Mouse (Mus musculus): ENCODE data around the gene Strbp. TPM values are rescaled to one million over a fixed set of nuclear protein-coding genes. Genes with fewer than 3 reads are reported as not detected.
A peak's percentile ranks its signal among the peaks of the same experiment; 100 is the strongest.

Gene Strbp
- polyA plus RNA-seq, 1 experiment from 2014 or later = 11.4 TPM

DNA sequence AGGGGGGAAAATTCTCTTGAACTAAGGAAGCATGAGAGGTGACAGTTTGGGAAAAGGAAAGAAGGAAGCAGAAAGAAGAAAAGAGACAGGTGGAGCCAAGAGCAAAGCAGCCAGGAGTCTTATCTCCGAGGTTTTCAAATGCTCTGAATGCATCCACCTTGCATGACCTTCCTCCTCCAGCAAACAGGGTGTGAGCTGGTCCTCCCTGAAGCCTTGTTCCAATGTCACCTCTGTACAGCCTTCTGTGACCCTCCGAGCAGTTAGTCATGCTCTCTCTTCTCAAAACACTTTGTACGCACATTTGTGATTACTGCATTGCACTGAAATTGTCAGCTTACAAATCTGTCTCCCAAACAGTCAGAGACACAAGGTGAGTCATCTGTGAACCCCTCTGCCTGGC lies 9.4 kb upstream of the Strbp start:
- H3K9ac ChIP-seq (ENCODE audit: low read depth, low read length) = no peak overlapping the region
- no peak overlapping the region for H3K4me2 ChIP-seq (ENCODE audit: low read depth, low read length)
- H3K9me3 ChIP-seq (replicated peaks; ENCODE audit: control insufficient read depth, low read length) = no peaks in the 10 kb centered on the region
- H3K4me1 ChIP-seq (ENCODE audit: control insufficient read depth, low read depth, low read length) = no peaks in the 10 kb centered on the region
- H3K4me3 ChIP-seq (ENCODE audit: low read depth, low read length) = no peak overlapping the region
- H3K36me3 ChIP-seq (ENCODE audit: control insufficient read depth, insufficient read depth) = no peaks in the 10 kb centered on the region
- ATAC-seq (ENCODE audit: low read depth) = no peak
- H3K27me3 ChIP-seq (ENCODE audit: control insufficient read depth, insufficient read depth, low read depth, low read length) = no peaks in the 10 kb centered on the region
- no peak overlapping the region for H3K27ac ChIP-seq (ENCODE audit: low read length)
- 55% methylated on average over 3 of the region's 3 CpGs for WGBS (ENCODE audit: insufficient replicate concordance)

DNA sequence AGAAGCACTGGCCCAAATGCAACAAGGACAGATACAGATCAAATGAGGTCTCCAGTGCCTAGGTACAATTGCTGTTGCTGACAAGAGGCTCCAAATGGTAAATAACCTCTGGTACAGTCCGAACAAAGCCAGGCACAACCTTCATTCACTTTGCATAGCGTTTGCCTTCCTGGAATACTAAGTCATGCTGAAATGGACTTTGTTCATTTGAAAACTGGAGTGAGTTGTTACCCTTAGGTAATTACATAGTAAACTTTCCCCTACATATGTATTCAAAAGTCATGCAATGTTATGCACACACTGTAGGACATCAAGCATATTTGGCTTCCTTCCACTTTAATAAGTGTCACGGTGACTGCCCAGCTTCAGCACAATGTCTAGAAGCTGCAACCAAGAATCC lies 5.2 kb upstream of the Strbp start:
- WGBS (ENCODE audit: insufficient replicate concordance) = 62% methylated on average over 3 of the region's 3 CpGs
- no peaks in the 10 kb centered on the region; the same call in 1 of the 2 replicates for H3K4me1 ChIP-seq (ENCODE audit: control insufficient read depth, low read depth, low read length)
- no peak overlapping the region for H3K4me2 ChIP-seq (ENCODE audit: low read depth, low read length)
- H3K27ac ChIP-seq (ENCODE audit: low read length) = no peak overlapping the region
- no peaks in the 10 kb centered on the region for H3K36me3 ChIP-seq (ENCODE audit: control insufficient read depth, insufficient read depth)
- H3K27me3 ChIP-seq (ENCODE audit: control insufficient read depth, insufficient read depth, low read depth, low read length) = no peaks in the 10 kb centered on the region; the same call in 1 of the 2 replicates
- ATAC-seq (ENCODE audit: low read depth) = peak; percentile 53
- no peaks in the 10 kb centered on the region for H3K9me3 ChIP-seq (replicated peaks; ENCODE audit: control insufficient read depth, low read length)
- no peak overlapping the region for H3K4me3 ChIP-seq (ENCODE audit: low read depth, low read length)
- H3K9ac ChIP-seq (ENCODE audit: low read depth, low read length) = no peak overlapping the region

DNA sequence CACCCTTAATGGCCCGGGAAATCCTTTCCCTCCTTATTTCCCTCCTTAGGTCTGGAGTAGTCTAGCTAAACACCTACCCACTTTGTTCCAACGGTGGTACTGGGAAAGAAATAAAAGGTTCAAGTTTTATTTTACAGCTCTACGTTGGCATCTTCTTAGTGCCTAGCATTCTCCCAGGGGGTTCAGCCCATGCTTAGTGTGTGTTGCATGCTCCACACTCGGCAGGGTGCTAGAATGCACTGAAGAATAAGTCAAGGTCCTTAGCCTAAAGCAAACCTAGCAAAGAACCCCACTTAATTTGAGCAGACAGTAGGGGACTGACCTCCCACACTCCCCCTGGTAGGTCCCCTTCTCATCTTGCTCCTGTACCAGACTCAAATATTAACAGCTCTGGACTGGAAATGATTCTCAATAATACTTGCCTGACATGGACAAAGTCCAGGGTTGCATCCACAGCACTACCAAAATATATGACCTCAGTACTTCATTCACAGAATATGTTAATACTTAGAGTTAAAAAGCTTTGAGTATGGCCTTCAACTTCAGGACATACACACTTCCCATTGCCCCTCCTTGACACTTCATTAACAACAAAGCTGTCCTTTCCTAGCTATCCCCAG lies 592 bp upstream of the Strbp start:
- no peak for ATAC-seq (ENCODE audit: low read depth)
- H3K9me3 ChIP-seq (replicated peaks; ENCODE audit: control insufficient read depth, low read length) = no peaks in the 10 kb centered on the region
- WGBS (ENCODE audit: insufficient replicate concordance) = 30% methylated on average over 4 of the region's 4 CpGs

DNA sequence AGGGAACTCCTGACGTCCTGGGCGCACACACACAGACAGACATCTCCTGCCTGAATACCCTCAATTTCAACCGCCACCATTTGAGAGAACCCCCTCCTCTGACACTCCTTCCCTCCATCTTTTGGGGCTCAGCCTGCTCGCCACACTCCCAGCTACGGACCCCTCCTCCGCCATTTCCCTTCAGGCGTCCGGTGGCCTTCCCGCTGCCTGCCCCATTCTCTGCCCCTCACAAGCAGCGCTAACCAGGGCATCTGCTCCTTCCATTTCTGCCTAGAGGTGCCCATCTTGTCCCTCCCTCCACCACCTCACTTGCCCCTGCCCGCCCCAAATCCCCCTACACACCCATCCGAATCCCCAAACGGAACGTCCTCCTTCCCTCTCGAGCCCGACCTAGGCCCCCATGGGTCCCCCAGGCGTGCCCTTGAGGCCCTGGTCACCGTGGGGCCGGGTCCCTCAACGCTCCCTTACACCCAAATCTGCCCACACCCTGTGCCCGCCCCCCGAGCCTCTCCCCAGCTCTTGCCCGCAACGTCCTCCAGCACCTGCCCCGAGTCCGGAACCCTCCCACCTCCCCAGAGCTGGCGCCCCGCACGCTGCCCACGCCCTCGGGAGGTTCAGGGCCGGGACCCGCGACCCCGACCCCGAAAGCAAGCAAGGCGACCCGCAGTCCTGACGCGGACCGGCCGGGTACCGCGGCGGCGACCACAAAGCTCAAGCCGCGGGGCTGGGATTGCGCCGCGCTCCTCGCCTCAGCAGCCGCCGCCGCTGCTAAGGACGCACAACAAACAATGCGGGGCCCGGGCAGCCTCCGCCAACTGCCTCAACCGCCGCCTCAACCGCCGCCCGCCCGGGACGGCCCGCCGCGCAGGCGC lies 1.1 kb downstream of the Strbp start:
- peak; percentile 2; the same call in 1 of the 2 replicates for ATAC-seq (ENCODE audit: low read depth)
- Histone ChIP-seq H3K9ac (ENCODE audit: low read depth, low read length) (peak overlapping the region; percentile 92), H3K36me3 (ENCODE audit: control insufficient read depth, insufficient read depth) (no peaks in the 10 kb centered on the region), H3K9me3 (replicated peaks; ENCODE audit: control insufficient read depth, low read length) (no peaks in the 10 kb centered on the region), H3K4me2 (ENCODE audit: low read depth, low read length) (peak overlapping the region; percentile 98), H3K4me1 (ENCODE audit: control insufficient read depth, low read depth, low read length) (peaks cover 8% of the 10 kb centered on the region), H3K27ac (ENCODE audit: low read length) (peak overlapping the region; percentile 91), H3K4me3 (ENCODE audit: low read depth, low read length) (peak overlapping the region; percentile 92), H3K27me3 (ENCODE audit: control insufficient read depth, insufficient read depth, low read depth, low read length) (no peaks in the 10 kb centered on the region; the same call in 1 of the 2 replicates)
- 1% methylated on average over 50 of the region's 70 CpGs for WGBS (ENCODE audit: insufficient replicate concordance)

More for the DNA sequence above, 592 bp upstream of the Strbp start:
- Histone ChIP-seq H3K4me2 (ENCODE audit: low read depth, low read length) (peak overlapping the region; percentile 98), H3K4me3 (ENCODE audit: low read depth, low read length) (peak overlapping the region; percentile 92), H3K36me3 (ENCODE audit: control insufficient read depth, insufficient read depth) (no peaks in the 10 kb centered on the region), H3K27ac (ENCODE audit: low read length) (no peak overlapping the region), H3K9ac (ENCODE audit: low read depth, low read length) (peak overlapping the region; percentile 92), H3K4me1 (ENCODE audit: control insufficient read depth, low read depth, low read length) (peaks cover 8% of the 10 kb centered on the region), H3K27me3 (ENCODE audit: control insufficient read depth, insufficient read depth, low read depth, low read length) (no peaks in the 10 kb centered on the region; the same call in 1 of the 2 replicates)

DNA sequence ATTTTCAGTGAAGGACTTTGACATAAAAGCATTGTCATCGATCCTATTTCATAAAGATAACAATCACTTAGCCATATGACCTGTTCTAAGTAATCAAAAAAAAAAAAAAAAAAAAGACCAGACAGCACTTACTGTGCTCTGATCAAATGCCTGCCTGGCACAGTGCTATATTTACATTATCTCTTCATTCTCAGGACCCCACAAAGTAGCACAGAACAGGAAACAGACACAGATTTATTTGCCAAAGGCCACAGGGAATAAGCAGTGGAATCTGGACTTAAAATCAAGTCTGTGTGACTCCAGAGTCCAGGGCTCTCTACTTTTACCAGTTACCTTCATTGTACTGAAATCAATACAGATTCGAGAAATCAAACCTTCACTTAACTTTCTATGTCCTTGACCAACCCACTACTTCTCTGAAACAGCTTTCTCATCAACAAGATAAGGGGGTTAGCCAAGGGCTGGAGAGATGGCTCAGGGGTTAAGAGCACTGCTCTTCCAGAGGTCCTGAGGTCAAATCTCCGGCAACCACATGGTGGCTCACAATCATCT lies 14.5 kb downstream of the Strbp start:
- Histone ChIP-seq H3K9me3 (replicated peaks; ENCODE audit: control insufficient read depth, low read length) (no peaks in the 10 kb centered on the region), H3K4me1 (ENCODE audit: control insufficient read depth, low read depth, low read length) (no peaks in the 10 kb centered on the region), H3K36me3 (ENCODE audit: control insufficient read depth, insufficient read depth) (no peaks in the 10 kb centered on the region), H3K4me3 (ENCODE audit: low read depth, low read length) (no peak overlapping the region), H3K4me2 (ENCODE audit: low read depth, low read length) (no peak overlapping the region), H3K9ac (ENCODE audit: low read depth, low read length) (no peak overlapping the region), H3K27me3 (ENCODE audit: control insufficient read depth, insufficient read depth, low read depth, low read length) (no peaks in the 10 kb centered on the region), H3K27ac (ENCODE audit: low read length) (no peak overlapping the region)
- no peak for ATAC-seq (ENCODE audit: low read depth)
- WGBS (ENCODE audit: insufficient replicate concordance) = 53% methylated on average over 3 of the region's 3 CpGs

DNA sequence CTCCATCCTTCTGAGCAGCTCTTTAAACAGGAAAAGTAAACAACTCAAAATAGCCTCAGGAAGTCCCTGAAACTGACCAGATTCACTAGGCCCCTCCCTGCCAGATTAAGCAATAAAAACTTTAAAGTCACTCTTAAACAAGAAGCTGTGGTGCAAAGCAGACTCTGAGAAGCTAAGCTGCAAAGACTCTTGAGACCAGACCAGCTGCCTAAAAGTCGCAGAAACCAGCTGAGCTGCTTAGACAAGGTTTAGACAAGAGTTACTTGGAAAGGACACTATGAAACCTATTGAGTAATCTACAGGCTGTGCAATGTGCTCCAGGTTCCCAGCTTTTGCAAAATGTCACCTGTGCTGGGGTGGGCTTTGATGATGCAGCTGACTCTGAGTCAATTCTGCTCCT lies 16.6 kb downstream of the Strbp start:
- no peaks in the 10 kb centered on the region; the same call in 1 of the 2 replicates for H3K4me1 ChIP-seq (ENCODE audit: control insufficient read depth, low read depth, low read length)
- no peak overlapping the region for H3K9ac ChIP-seq (ENCODE audit: low read depth, low read length)
- ATAC-seq (ENCODE audit: low read depth) = no peak
- 55% methylated on average over 1 of the region's 1 CpGs for WGBS (ENCODE audit: insufficient replicate concordance)
- H3K4me2 ChIP-seq (ENCODE audit: low read depth, low read length) = no peak overlapping the region
- no peaks in the 10 kb centered on the region for H3K27me3 ChIP-seq (ENCODE audit: control insufficient read depth, insufficient read depth, low read depth, low read length)
- no peaks in the 10 kb centered on the region for H3K9me3 ChIP-seq (replicated peaks; ENCODE audit: control insufficient read depth, low read length)
- H3K4me3 ChIP-seq (ENCODE audit: low read depth, low read length) = no peak overlapping the region
- H3K27ac ChIP-seq (ENCODE audit: low read length) = no peak overlapping the region
- H3K36me3 ChIP-seq (ENCODE audit: control insufficient read depth, insufficient read depth) = no peaks in the 10 kb centered on the region

DNA sequence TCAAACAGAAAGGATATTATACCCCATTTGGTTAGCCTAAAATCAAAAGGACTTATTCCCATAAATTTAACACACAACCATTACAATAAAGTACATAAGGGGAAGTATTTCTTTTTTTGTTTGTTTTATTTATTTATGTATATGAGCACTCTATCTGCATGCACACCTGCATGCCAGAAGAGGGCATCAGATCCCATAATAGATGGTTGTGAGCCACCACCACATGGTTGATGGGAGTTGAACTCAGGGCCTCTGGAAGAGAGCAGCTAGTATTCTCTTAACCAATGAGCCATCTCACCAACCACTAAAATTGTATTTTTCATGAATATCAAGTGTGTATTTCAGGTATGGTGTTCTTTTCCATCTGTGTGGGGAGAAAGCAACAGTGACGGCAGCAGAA lies 18.8 kb downstream of the Strbp start:
- no peak for ATAC-seq (ENCODE audit: low read depth)
- Histone ChIP-seq H3K4me1 (ENCODE audit: control insufficient read depth, low read depth, low read length) (no peaks in the 10 kb centered on the region; the same call in 1 of the 2 replicates), H3K4me3 (ENCODE audit: low read depth, low read length) (no peak overlapping the region), H3K27ac (ENCODE audit: low read length) (no peak overlapping the region), H3K9ac (ENCODE audit: low read depth, low read length) (no peak overlapping the region), H3K9me3 (replicated peaks; ENCODE audit: control insufficient read depth, low read length) (no peaks in the 10 kb centered on the region), H3K36me3 (ENCODE audit: control insufficient read depth, insufficient read depth) (no peaks in the 10 kb centered on the region), H3K4me2 (ENCODE audit: low read depth, low read length) (no peak overlapping the region), H3K27me3 (ENCODE audit: control insufficient read depth, insufficient read depth, low read depth, low read length) (no peaks in the 10 kb centered on the region)
- 88% methylated on average over 1 of the region's 1 CpGs for WGBS (ENCODE audit: insufficient replicate concordance)

DNA sequence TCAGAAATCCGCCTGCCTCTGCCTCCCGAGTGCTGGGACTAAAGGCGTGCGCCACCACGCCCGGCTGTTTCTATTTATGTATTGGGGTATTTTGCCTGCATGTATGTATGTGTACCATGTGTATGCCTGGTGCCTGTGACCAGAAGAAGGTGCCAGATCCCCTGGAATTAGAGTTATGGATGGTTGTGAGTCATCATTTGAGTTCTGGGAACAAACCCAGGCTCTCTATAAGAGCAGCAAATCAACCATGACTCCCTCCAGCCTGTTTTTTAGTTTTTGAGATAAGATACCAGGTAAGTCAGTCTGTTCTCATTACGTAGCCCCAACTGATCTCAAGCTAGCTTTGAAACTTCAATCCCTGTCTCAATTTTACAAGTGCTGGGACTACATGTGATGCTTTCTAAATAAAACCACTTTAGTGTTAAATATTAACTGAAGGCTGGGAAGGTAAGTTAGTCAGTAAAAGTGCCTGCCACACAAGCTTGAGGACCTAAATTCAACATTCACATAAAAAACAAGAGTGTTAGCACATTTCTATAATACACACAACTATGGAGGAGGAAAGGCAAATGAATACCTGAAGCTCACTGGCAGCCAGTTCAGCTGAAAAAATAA lies 21.4 kb downstream of the Strbp start:
- no peaks in the 10 kb centered on the region for H3K36me3 ChIP-seq (ENCODE audit: control insufficient read depth, insufficient read depth)
- no peaks in the 10 kb centered on the region for H3K9me3 ChIP-seq (replicated peaks; ENCODE audit: control insufficient read depth, low read length)
- peak; percentile 13; the same call in 1 of the 2 replicates for ATAC-seq (ENCODE audit: low read depth)
- 65% methylated on average over 7 of the region's 7 CpGs for WGBS (ENCODE audit: insufficient replicate concordance)
- no peak overlapping the region for H3K9ac ChIP-seq (ENCODE audit: low read depth, low read length)
- no peak overlapping the region for H3K4me2 ChIP-seq (ENCODE audit: low read depth, low read length)
- H3K27ac ChIP-seq (ENCODE audit: low read length) = peak overlapping the region; percentile 33; the same call in 1 of the 2 replicates
- H3K4me1 ChIP-seq (ENCODE audit: control insufficient read depth, low read depth, low read length) = no peaks in the 10 kb centered on the region; the same call in 1 of the 2 replicates
- no peak overlapping the region for H3K4me3 ChIP-seq (ENCODE audit: low read depth, low read length)
- H3K27me3 ChIP-seq (ENCODE audit: control insufficient read depth, insufficient read depth, low read depth, low read length) = no peaks in the 10 kb centered on the region

Data from liver, embryonic 16.5 days (tissue).